Mouse (Mus musculus): ENCODE measurements around the gene Eml2. TPM values are rescaled to one million over a fixed set of nuclear protein-coding genes. Genes with fewer than 3 reads are reported as not detected.

Gene Eml2
- polyA plus RNA-seq, 1 experiment from 2014 or later = 12.8 TPM

MicroRNA genes within 50 kb of the gene (microRNA counts, 519-probe panel; counts per million panel counts)
- 1,268 counts per million, percentile 10 among the panel's probes with 10 or more counts for microRNA mmu-miR-330

Small RNA genes lying within 50 kb of the gene (microRNA-seq; reads per million reads assigned to microRNA genes)
- 185 reads per million, percentile 57 among the genes with 10 or more reads in this experiment for gene Mir330

Other genes starting within 250 kb of the Eml2 start
- not detected in 2 replicates for gene Nanos2, start 189.0 kb upstream of the Eml2 start, polyA plus RNA-seq (2015; fragmentation: Nextera tagmentation; extraction: Ambion mirVana)
- gene Mypop, start 185.2 kb upstream of the Eml2 start, polyA plus RNA-seq (2015; fragmentation: Nextera tagmentation; extraction: Ambion mirVana) = 5.2 and 5.3 TPM in 2 replicates
- gene Irf2bp1, start 172.4 kb upstream of the Eml2 start, polyA plus RNA-seq (2015; fragmentation: Nextera tagmentation; extraction: Ambion mirVana) = 24.0 and 26.1 TPM in 2 replicates
- gene Foxa3, start 152.9 kb upstream of the Eml2 start, polyA plus RNA-seq (2015; fragmentation: Nextera tagmentation; extraction: Ambion mirVana) = 3.8 and 3.9 TPM in 2 replicates
- gene Sympk, start 152.0 kb upstream of the Eml2 start, polyA plus RNA-seq (2015; fragmentation: Nextera tagmentation; extraction: Ambion mirVana) = 28.8 and 32.7 TPM in 2 replicates
- not detected in 2 replicates for gene Rsph6a, start 121.7 kb upstream of the Eml2 start, polyA plus RNA-seq (2015; fragmentation: Nextera tagmentation; extraction: Ambion mirVana)
- 15.0 and 15.5 TPM in 2 replicates for gene Dmwd, start 100.2 kb upstream of the Eml2 start, polyA plus RNA-seq (2015; fragmentation: Nextera tagmentation; extraction: Ambion mirVana)
- 32.5 and 64.0 TPM in 2 replicates for gene Dmpk, start 92.6 kb upstream of the Eml2 start, polyA plus RNA-seq (2015; fragmentation: Nextera tagmentation; extraction: Ambion mirVana)
- gene Six5, start 81.8 kb upstream of the Eml2 start, polyA plus RNA-seq (2015; fragmentation: Nextera tagmentation; extraction: Ambion mirVana) = 11.5 and 13.5 TPM in 2 replicates
- gene Gm4969, start 58.1 kb upstream of the Eml2 start, polyA plus RNA-seq (2015; fragmentation: Nextera tagmentation; extraction: Ambion mirVana) = 2.4 and 2.6 TPM in 2 replicates
- 16.1 and 16.9 TPM in 2 replicates for gene Fbxo46, start 56.6 kb upstream of the Eml2 start, polyA plus RNA-seq (2015; fragmentation: Nextera tagmentation; extraction: Ambion mirVana)
- gene Qpctl, start 27.1 kb upstream of the Eml2 start, polyA plus RNA-seq (2015; fragmentation: Nextera tagmentation; extraction: Ambion mirVana) = 13.7 and 13.8 TPM in 2 replicates
- gene Snrpd2, start 26.7 kb upstream of the Eml2 start, polyA plus RNA-seq (2015; fragmentation: Nextera tagmentation; extraction: Ambion mirVana) = 124 and 130 TPM in 2 replicates
- 1.0 and 1.2 TPM in 2 replicates for gene Gipr, start 10.3 kb upstream of the Eml2 start, polyA plus RNA-seq (2015; fragmentation: Nextera tagmentation; extraction: Ambion mirVana)
- 2.4 and 3.0 TPM in 2 replicates for gene Gpr4, start 36.1 kb downstream of the Eml2 start, polyA plus RNA-seq (2015; fragmentation: Nextera tagmentation; extraction: Ambion mirVana)
- 28.4 and 31.5 TPM in 2 replicates for gene Opa3, start 51.9 kb downstream of the Eml2 start, polyA plus RNA-seq (2015; fragmentation: Nextera tagmentation; extraction: Ambion mirVana)
- gene Vasp, start 95.4 kb downstream of the Eml2 start, polyA plus RNA-seq (2015; fragmentation: Nextera tagmentation; extraction: Ambion mirVana) = 73.8 and 84.0 TPM in 2 replicates
- 0.16 and 0.19 TPM in 2 replicates for gene Ppm1n, start 103.6 kb downstream of the Eml2 start, polyA plus RNA-seq (2015; fragmentation: Nextera tagmentation; extraction: Ambion mirVana)
- gene Rtn2, start 106.2 kb downstream of the Eml2 start, polyA plus RNA-seq (2015; fragmentation: Nextera tagmentation; extraction: Ambion mirVana) = 21.4 and 48.2 TPM in 2 replicates
- 0.29 and 0.41 TPM in 2 replicates for gene Fosb, start 133.6 kb downstream of the Eml2 start, polyA plus RNA-seq (2015; fragmentation: Nextera tagmentation; extraction: Ambion mirVana)
- gene Ercc1, start 168.4 kb downstream of the Eml2 start, polyA plus RNA-seq (2015; fragmentation: Nextera tagmentation; extraction: Ambion mirVana) = 75.7 and 75.9 TPM in 2 replicates
- 32.9 and 34.2 TPM in 2 replicates for gene Cd3eap, start 183.1 kb downstream of the Eml2 start, polyA plus RNA-seq (2015; fragmentation: Nextera tagmentation; extraction: Ambion mirVana)
- 20.0 and 24.8 TPM in 2 replicates for gene Ppp1r13l, start 183.3 kb downstream of the Eml2 start, polyA plus RNA-seq (2015; fragmentation: Nextera tagmentation; extraction: Ambion mirVana)
- 14.0 and 14.9 TPM in 2 replicates for gene Ercc2, start 205.6 kb downstream of the Eml2 start, polyA plus RNA-seq (2015; fragmentation: Nextera tagmentation; extraction: Ambion mirVana)
- gene Klc3, start 227.7 kb downstream of the Eml2 start, polyA plus RNA-seq (2015; fragmentation: Nextera tagmentation; extraction: Ambion mirVana) = 37.5 and 37.6 TPM in 2 replicates
- 139 and 815 TPM in 2 replicates for gene Ckm, start 228.4 kb downstream of the Eml2 start, polyA plus RNA-seq (2015; fragmentation: Nextera tagmentation; extraction: Ambion mirVana)